Mouse (Mus musculus) erythroblast, embryonic 14.5 days (primary cell): Measurements from ENCODE around the gene Pigq.

Source experiments
- GATA1 ChIP-seq: IDR thresholded peaks from 2 replicates; pipeline ENCODE4 v1.6.1; 2012; ENCODE audit warnings: low read length, inconsistent platforms, mixed read lengths
- TAL1 ChIP-seq: IDR thresholded peaks from 3 replicates; pipeline ENCODE4 v1.6.1; 2012; ENCODE audit warnings: low read length, inconsistent platforms, mixed read lengths

DNA sequence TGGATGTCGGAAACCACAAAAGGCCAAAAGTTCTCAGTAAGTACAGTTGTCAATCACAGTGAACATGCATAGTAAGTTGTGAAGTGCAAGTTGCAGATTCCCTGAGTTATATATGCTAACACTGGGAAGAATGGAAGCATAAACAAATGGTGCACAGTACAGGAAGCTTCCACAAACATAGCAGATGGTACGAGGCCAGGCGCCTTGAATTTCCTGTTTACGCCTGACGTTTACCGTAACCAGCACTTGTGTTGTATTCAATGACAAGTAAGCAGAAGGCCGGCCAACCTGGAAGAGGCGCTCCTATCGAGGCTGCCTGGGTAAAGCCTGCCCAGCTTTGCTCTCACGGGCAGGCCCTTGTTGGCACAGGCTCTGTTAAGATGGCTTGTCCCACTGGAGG is 57.3 kb downstream of the Pigq start:
- TF ChIP-seq GATA1: no peak
- TF ChIP-seq TAL1: no peak
